Mouse (Mus musculus) spleen, adult 2 months (tissue): ENCODE data around the gene Cyb561.

Experiments
- CTCF ChIP-seq: fragments of 200-500 bp; IDR thresholded peaks from 2 replicates; pipeline ENCODE4 v1.5.1; 2011; ENCODE audit warnings: mild to moderate bottlenecking, inconsistent platforms; ENCODE audit not compliant: insufficient read depth, insufficient read length, insufficient replicate concordance; ENCODE audit errors: extremely low read depth
- POLR2A ChIP-seq: fragments of 200-500 bp; IDR thresholded peaks from 2 replicates; pipeline ENCODE4 v1.6.1; 2011; ENCODE audit warnings: low read depth, low read length, inconsistent platforms

DNA sequence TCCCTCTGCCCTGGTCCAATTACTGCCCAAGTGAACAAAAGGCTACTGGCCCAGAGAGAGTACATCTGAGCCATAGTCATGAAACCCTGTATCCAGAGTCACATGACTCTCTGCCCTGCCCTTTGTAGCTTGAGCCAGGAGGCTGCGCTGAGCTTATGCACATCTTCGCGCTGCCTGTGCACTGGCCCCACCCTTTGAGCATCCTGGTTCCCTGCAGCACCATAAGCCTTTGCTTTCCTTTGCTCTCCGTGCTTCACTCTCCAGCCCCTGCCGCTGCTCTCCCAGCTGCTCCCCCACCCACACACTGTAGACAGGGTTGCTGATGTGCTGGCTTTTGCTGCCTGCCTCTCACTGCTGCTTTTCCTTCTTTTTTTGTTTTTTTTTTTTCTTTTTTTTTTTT lies 39.6 kb downstream of the Cyb561 start:
- no peak for TF ChIP-seq CTCF
- TF ChIP-seq POLR2A, result no peak
